Mouse (Mus musculus) hindbrain, postnatal 0 days (tissue): ENCODE measurements around the gene Col7a1. TPM values are rescaled to one million over a fixed set of nuclear protein-coding genes. Genes with fewer than 3 reads are reported as not detected.

Source experiments
- ATAC-seq: fragments of 200-750 bp; cut with Nextera tagmentation; 2 replicates; pipeline ENCODE4 v1.8.0; 2017; ENCODE audit warnings: mild to moderate bottlenecking, moderate TSS enrichment, moderate library complexity
- DNase-seq: peaks from one replicate; pipeline ENCODE4 v3.0.0-alpha.2; 2015; ENCODE audit warnings: low spot score
- H3K27ac ChIP-seq: fragments of 300-500 bp; sonication (generic); 2 replicates; pipeline ENCODE4 v1.5.1; 2014; ENCODE audit warnings: mild to moderate bottlenecking
- H3K27me3 ChIP-seq: fragments of 300-500 bp; sonication (generic); 2 replicates; pipeline ENCODE4 v1.6.1; 2014; ENCODE audit warnings: low read length, mixed read lengths; ENCODE audit not compliant: insufficient read depth
- H3K36me3 ChIP-seq: fragments of 300-500 bp; sonication (generic); 2 replicates; pipeline ENCODE4 v1.6.1; 2014; ENCODE audit warnings: low read length, mixed read lengths; ENCODE audit not compliant: insufficient read depth
- H3K4me1 ChIP-seq: fragments of 300-500 bp; sonication (generic); 2 replicates; pipeline ENCODE4 v1.6.1; 2014; ENCODE audit warnings: antibody characterized with exemption, low read length, mixed read lengths; ENCODE audit not compliant: insufficient read depth
- H3K4me2 ChIP-seq: fragments of 300-500 bp; sonication (generic); 2 replicates; pipeline ENCODE4 v1.6.1; 2014; ENCODE audit warnings: low read depth, mild to moderate bottlenecking, low read length, moderate library complexity, mixed read lengths
- H3K4me3 ChIP-seq: fragments of 300-500 bp; sonication (generic); 2 replicates; pipeline ENCODE4 v1.5.1; 2014; ENCODE audit warnings: low read length
- H3K9ac ChIP-seq: fragments of 300-500 bp; sonication (generic); replicated peaks from 2 replicates; pipeline ENCODE4 v1.6.1; 2014; ENCODE audit warnings: mild to moderate bottlenecking, low read length, moderate library complexity, mixed read lengths
- H3K9me3 ChIP-seq: fragments of 300-500 bp; sonication (generic); 2 replicates; pipeline ENCODE4 v1.6.1; 2016; ENCODE audit warnings: low read length, mixed read lengths
- CTCF ChIP-seq: IDR thresholded peaks from 2 replicates; pipeline ENCODE4 v1.5.1; 2016; ENCODE audit warnings: antibody characterized with exemption, control low read depth, low read depth
- WGBS: fragments of 180-500 bp; shearing (Covaris S2); extraction: QIAGEN DNeasy Blood & Tissue Kit; methylation state at CpG from one replicate; pipeline ENCODE4 v1.1.7; 2014; 5-methylcytosine and 5-hydroxymethylcytosine counted together
- polyA plus RNA-seq: library from polyadenylated mRNA; unstranded; fragments of >200 nt; fragmentation: Nextera tagmentation; extraction: Ambion mirVana; gene quantifications from 2 replicates; pipeline ENCODE4 v1.2.1, GENCODE M21; 2015
- total RNA-seq: library from RNA; depleted of rRNA; stranded (reverse); fragments of >200 nt; gene quantifications from 2 replicates; pipeline ENCODE4 v1.2.3, GENCODE M21; 2014

Col7a1 gene
- total and polyA plus RNA-seq, 2 experiments from 2014 or later: 0.69 to 1.9 TPM

- 15% methylated on average over 3 of the region's 3 CpGs for WGBS
These were observed 17.4 kb upstream of the Col7a1 start for GRCm38 (mm10) chr9:108935991-108936390.

GRCm38 (mm10) chr9:108936418-108937364 lies 16.7 kb upstream of the Col7a1 start, which contains the start of gene Uqcrc1:
Uqcrc1 (plus strand) TSS chr9:108936633.
- Histone ChIP-seq H3K9ac (peak within 1 kb of the TSS; percentile 70), H3K27me3 (no peaks in the 10 kb centered on the region), H3K36me3 (peaks cover 21% of the 10 kb centered on the region), H3K4me2 (peak within 1 kb of the TSS; percentile 73), H3K27ac (peak within 1 kb of the TSS; percentile 78), H3K9me3 (no peaks in the 10 kb centered on the region), H3K4me3 (peak within 1 kb of the TSS; percentile 71), H3K4me1 (peaks cover 4% of the 10 kb centered on the region; the same call in 1 of the 2 replicates)
- WGBS: under 1% methylated on average over 58 of the region's 58 CpGs
- DNase-seq: peak; percentile 100
- TF ChIP-seq CTCF: peak; percentile 95
- ATAC-seq: peak; percentile 93

More at GRCm38 (mm10) chr9:108935991-108936390, 17.4 kb upstream of the Col7a1 start:
- Histone ChIP-seq H3K9me3 (no peaks in the 10 kb centered on the region), H3K27ac (no peak overlapping the region), H3K4me3 (no peak overlapping the region), H3K4me1 (peaks cover 4% of the 10 kb centered on the region; the same call in 1 of the 2 replicates), H3K4me2 (peak overlapping the region; percentile 27; the same call in 1 of the 2 replicates), H3K36me3 (peaks cover 20% of the 10 kb centered on the region), H3K9ac (no peak overlapping the region), H3K27me3 (no peaks in the 10 kb centered on the region)
- TF ChIP-seq CTCF: no peak
- 0 out of 2 replicates have a peak, but pooled peaks have one; percentile 1 for ATAC-seq
- no peak for DNase-seq

- Histone ChIP-seq H3K9ac (no peak overlapping the region), H3K4me2 (no peak overlapping the region)
These were observed 8.3 kb upstream of the Col7a1 start for GRCm38 (mm10) chr9:108945111-108945510.

GRCm38 (mm10) chr9:108945608-108946007 lies 7.8 kb upstream of the Col7a1 start:
- Histone ChIP-seq H3K4me1 (no peaks in the 10 kb centered on the region), H3K4me2 (no peak overlapping the region), H3K27me3 (no peaks in the 10 kb centered on the region), H3K27ac (no peak overlapping the region), H3K9ac (no peak overlapping the region), H3K4me3 (no peak overlapping the region), H3K9me3 (no peaks in the 10 kb centered on the region), H3K36me3 (peaks cover 77% of the 10 kb centered on the region)
- DNase-seq: no peak
- WGBS: 91% methylated on average over 5 of the region's 5 CpGs
- TF ChIP-seq CTCF: no peak
- no peak for ATAC-seq

More at GRCm38 (mm10) chr9:108945111-108945510, 8.3 kb upstream of the Col7a1 start:
- no peak for TF ChIP-seq CTCF
- no peaks in the 10 kb centered on the region for H3K4me1 ChIP-seq
- no peaks in the 10 kb centered on the region for H3K27me3 ChIP-seq
- no peak overlapping the region for H3K27ac ChIP-seq
- no peaks in the 10 kb centered on the region for H3K9me3 ChIP-seq
- ATAC-seq: no peak
- no peak for DNase-seq
- H3K4me3 ChIP-seq: no peak overlapping the region
- peaks cover 76% of the 10 kb centered on the region for H3K36me3 ChIP-seq
- whole genome bisulfite sequencing: 87% methylated on average over 9 of the region's 9 CpGs

GRCm38 (mm10) chr9:108949231-108949966 lies 4.0 kb upstream of the Col7a1 start:
- Histone ChIP-seq H3K4me1 (no peaks in the 10 kb centered on the region), H3K9me3 (no peaks in the 10 kb centered on the region), H3K36me3 (peaks cover 57% of the 10 kb centered on the region), H3K4me2 (no peak overlapping the region), H3K9ac (no peak overlapping the region), H3K4me3 (no peak overlapping the region), H3K27ac (no peak overlapping the region), H3K27me3 (no peaks in the 10 kb centered on the region)
- ATAC-seq: peak; percentile 25; the same call in 1 of the 2 replicates
- 83% methylated on average over 13 of the region's 13 CpGs for WGBS
- TF ChIP-seq CTCF: no peak
- no peak for DNase-seq

GRCm38 (mm10) chr9:108949967-108950728 lies 3.2 kb upstream of the Col7a1 start:
- WGBS: 76% methylated on average over 9 of the region's 9 CpGs
- Histone ChIP-seq H3K9me3 (no peaks in the 10 kb centered on the region), H3K4me3 (no peak overlapping the region), H3K9ac (no peak overlapping the region), H3K36me3 (peaks cover 51% of the 10 kb centered on the region), H3K4me1 (no peaks in the 10 kb centered on the region), H3K4me2 (no peak overlapping the region), H3K27me3 (no peaks in the 10 kb centered on the region), H3K27ac (peak overlapping the region; percentile 22)
- DNase-seq (peak; percentile 6), ATAC-seq (no peak)
- no peak for TF ChIP-seq CTCF
